Mouse (Mus musculus) ES-Bruce4 (cell line): ENCODE measurements around the gene Psip1.

Experiments
- CTCF ChIP-seq: IDR thresholded peaks from one replicate; pipeline ENCODE4 v1.8.1; 2011; ENCODE audit warnings: low read depth, low read length
- EP300 ChIP-seq: IDR thresholded peaks from 2 replicates; pipeline ENCODE4 v1.6.1; 2011; ENCODE audit warnings: low read depth, low read length; ENCODE audit not compliant: insufficient read depth
- POLR2A ChIP-seq: IDR thresholded peaks from one replicate; pipeline ENCODE4 v1.8.1; 2011; ENCODE audit warnings: low read length; ENCODE audit not compliant: insufficient read depth

GRCm38 (mm10) chr4:83524843-83525689 is 38.8 kb upstream of the Psip1 start, which contains the start of gene Ccdc171:
- TF ChIP-seq CTCF (no peak), POLR2A (peak; percentile 83), EP300 (no peak)
